Mouse (Mus musculus) embryo, embryonic 10 days (tissue): ENCODE measurements around the gene Ginm1.
"Not testable (repeated sequence)": the region's sequence is repeated elsewhere in the genome, so short reads cannot be mapped to it uniquely, and the experiment has no call there.

Source experiments
- DNase-seq: peaks from one replicate; pipeline ENCODE4 v3.0.0-alpha.2; 2015; ENCODE audit warnings: low spot score

Ginm1 gene

GRCm38 (mm10) chr10:7809937-7810336 is 17.3 kb upstream of the Ginm1 start:
- peak; percentile 74 for DNase-seq

- no peak for DNase-seq
Measured at GRCm38 (mm10) chr10:7802519-7803140, 10.0 kb upstream of the Ginm1 start.

- DNase-seq, result no peak
Measured at GRCm38 (mm10) chr10:7801258-7801657, 8.6 kb upstream of the Ginm1 start.

GRCm38 (mm10) chr10:7792254-7792750 is 322 bp downstream of the Ginm1 start:
- no peak for DNase-seq

- DNase-seq, result no peak
Measured at GRCm38 (mm10) chr10:7787319-7787718, 5.3 kb downstream of the Ginm1 start.

GRCm38 (mm10) chr10:7781214-7781613 is 11.4 kb downstream of the Ginm1 start:
- DNase-seq, result no peak

- peak; percentile 90 for DNase-seq
Measured at GRCm38 (mm10) chr10:7780238-7781176, 12.1 kb downstream of the Ginm1 start.

- DNase-seq, result peak; percentile 15
Measured at GRCm38 (mm10) chr10:7779751-7780237, 12.8 kb downstream of the Ginm1 start.

GRCm38 (mm10) chr10:7778361-7778760 is 14.3 kb downstream of the Ginm1 start:
- DNase-seq, result no peak

GRCm38 (mm10) chr10:7775421-7775820 is 17.2 kb downstream of the Ginm1 start:
- DNase-seq, result no peak

- DNase-seq, result no peak
Measured at GRCm38 (mm10) chr10:7772769-7773168, 19.9 kb downstream of the Ginm1 start.

- DNase-seq, result no peak
Measured at GRCm38 (mm10) chr10:7772346-7772745, 20.3 kb downstream of the Ginm1 start.

- DNase-seq, result no peak
Measured at GRCm38 (mm10) chr10:7757544-7757943, 35.1 kb downstream of the Ginm1 start.

GRCm38 (mm10) chr10:7748752-7749151 is 43.9 kb downstream of the Ginm1 start:
- no peak for DNase-seq

GRCm38 (mm10) chr10:7745528-7745927 is 47.1 kb downstream of the Ginm1 start:
- not testable (repeated sequence) for DNase-seq

GRCm38 (mm10) chr10:7737914-7738313 is 54.7 kb downstream of the Ginm1 start:
- DNase-seq, result no peak

GRCm38 (mm10) chr10:7737122-7737521 is 55.5 kb downstream of the Ginm1 start:
- DNase-seq, result no peak

- no peak for DNase-seq
Measured at GRCm38 (mm10) chr10:7731582-7731981, 61.0 kb downstream of the Ginm1 start.

- no peak for DNase-seq
Measured at GRCm38 (mm10) chr10:7727011-7727410, 65.6 kb downstream of the Ginm1 start.

- DNase-seq, result no peak
Measured at GRCm38 (mm10) chr10:7726501-7726812, 66.2 kb downstream of the Ginm1 start.

GRCm38 (mm10) chr10:7725751-7726500 is 66.7 kb downstream of the Ginm1 start, which contains the start of gene Katna1:
Gene Katna1, plus strand, starts transcription at chr10:7726000.
- peak; percentile 99 for DNase-seq
